Mouse (Mus musculus): Measurements from ENCODE around the gene Cdca8. TPM values are rescaled to one million over a fixed set of nuclear protein-coding genes. Genes with fewer than 3 reads are reported as not detected.
A peak's percentile ranks its signal among the peaks of the same experiment; 100 is the strongest.

Cdca8 gene
- polyA plus RNA-seq, 1 experiment from 2014 or later, result 138 TPM

- H3K27me3 ChIP-seq (replicated peaks; ENCODE audit: control insufficient read depth, insufficient read depth, low read length), result peaks cover 67% of the 10 kb centered on the region
- ATAC-seq (replicated peaks; ENCODE audit: low FRiP score, low TSS enrichment, low read depth), result no peak
- 1% methylated on average over 80 of the region's 83 CpGs for WGBS
- no peaks in the 10 kb centered on the region for H3K9me3 ChIP-seq (ENCODE audit: control insufficient read depth, low read length)
- DNase-seq (ENCODE audit: low spot score), result no peak
- no peaks in the 10 kb centered on the region for H3K36me3 ChIP-seq (ENCODE audit: control insufficient read depth, insufficient read depth, low read length)
- H3K4me3 ChIP-seq (ENCODE audit: low read depth, low read length), result peak overlapping the region; percentile 33
- H3K27ac ChIP-seq (ENCODE audit: low read depth), result no peak overlapping the region
- peak overlapping the region; percentile 62 for H3K4me2 ChIP-seq (ENCODE audit: low read length)
- H3K4me1 ChIP-seq (replicated peaks; ENCODE audit: control insufficient read depth, insufficient read depth, low read length), result no peaks in the 10 kb centered on the region; the same call in 1 of the 2 replicates
- H3K9ac ChIP-seq (ENCODE audit: low read length), result no peak overlapping the region
These were observed 44.3 kb downstream of the Cdca8 start for GRCm38 (mm10) chr4:124894508-124895428.

GRCm38 (mm10) chr4:124893769-124894168, 45.3 kb downstream of the Cdca8 start:
- H3K27me3 ChIP-seq (replicated peaks; ENCODE audit: control insufficient read depth, insufficient read depth, low read length), result peaks cover 75% of the 10 kb centered on the region
- no peak overlapping the region for H3K27ac ChIP-seq (ENCODE audit: low read depth)

GRCm38 (mm10) chr4:124890831-124891230, 48.3 kb downstream of the Cdca8 start:
- H3K27me3 ChIP-seq (replicated peaks; ENCODE audit: control insufficient read depth, insufficient read depth, low read length), result peaks cover 71% of the 10 kb centered on the region
- H3K4me2 ChIP-seq (ENCODE audit: low read length), result no peak overlapping the region
- H3K27ac ChIP-seq (ENCODE audit: low read depth), result no peak overlapping the region
- WGBS, result 69% methylated on average over 5 of the region's 5 CpGs
- no peak overlapping the region for H3K4me3 ChIP-seq (ENCODE audit: low read depth, low read length)
- H3K9ac ChIP-seq (ENCODE audit: low read length), result no peak overlapping the region
- DNase-seq (ENCODE audit: low spot score) (no peak), ATAC-seq (replicated peaks; ENCODE audit: low FRiP score, low TSS enrichment, low read depth) (no peak)
- H3K9me3 ChIP-seq (ENCODE audit: control insufficient read depth, low read length), result no peaks in the 10 kb centered on the region
- no peaks in the 10 kb centered on the region; the same call in 1 of the 2 replicates for H3K4me1 ChIP-seq (replicated peaks; ENCODE audit: control insufficient read depth, insufficient read depth, low read length)
- H3K36me3 ChIP-seq (ENCODE audit: control insufficient read depth, insufficient read depth, low read length), result no peaks in the 10 kb centered on the region

More at GRCm38 (mm10) chr4:124893769-124894168, 45.3 kb downstream of the Cdca8 start:
- H3K9ac ChIP-seq (ENCODE audit: low read length), result no peak overlapping the region
- DNase-seq (ENCODE audit: low spot score) (no peak), ATAC-seq (replicated peaks; ENCODE audit: low FRiP score, low TSS enrichment, low read depth) (no peak)
- 30% methylated on average over 6 of the region's 6 CpGs for WGBS
- H3K9me3 ChIP-seq (ENCODE audit: control insufficient read depth, low read length), result no peaks in the 10 kb centered on the region
- H3K4me2 ChIP-seq (ENCODE audit: low read length), result no peak overlapping the region
- H3K36me3 ChIP-seq (ENCODE audit: control insufficient read depth, insufficient read depth, low read length), result no peaks in the 10 kb centered on the region
- H3K4me1 ChIP-seq (replicated peaks; ENCODE audit: control insufficient read depth, insufficient read depth, low read length), result no peaks in the 10 kb centered on the region; the same call in 1 of the 2 replicates
- no peak overlapping the region for H3K4me3 ChIP-seq (ENCODE audit: low read depth, low read length)

GRCm38 (mm10) chr4:124889935-124890334, 49.2 kb downstream of the Cdca8 start:
- peaks cover 70% of the 10 kb centered on the region for H3K27me3 ChIP-seq (replicated peaks; ENCODE audit: control insufficient read depth, insufficient read depth, low read length)

GRCm38 (mm10) chr4:124888702-124889101, 50.4 kb downstream of the Cdca8 start:
- ATAC-seq (replicated peaks; ENCODE audit: low FRiP score, low TSS enrichment, low read depth), result no peak
- Histone ChIP-seq H3K9me3 (ENCODE audit: control insufficient read depth, low read length) (no peaks in the 10 kb centered on the region), H3K9ac (ENCODE audit: low read length) (no peak overlapping the region), H3K27ac (ENCODE audit: low read depth) (no peak overlapping the region), H3K27me3 (replicated peaks; ENCODE audit: control insufficient read depth, insufficient read depth, low read length) (peaks cover 64% of the 10 kb centered on the region), H3K4me3 (ENCODE audit: low read depth, low read length) (no peak overlapping the region), H3K4me1 (replicated peaks; ENCODE audit: control insufficient read depth, insufficient read depth, low read length) (no peaks in the 10 kb centered on the region), H3K4me2 (ENCODE audit: low read length) (no peak overlapping the region), H3K36me3 (ENCODE audit: control insufficient read depth, insufficient read depth, low read length) (no peaks in the 10 kb centered on the region)
- DNase-seq (ENCODE audit: low spot score), result no peak
- 70% methylated on average over 7 of the region's 7 CpGs for WGBS

More at GRCm38 (mm10) chr4:124889935-124890334, 49.2 kb downstream of the Cdca8 start:
- 84% methylated on average over 2 of the region's 2 CpGs for WGBS
- no peak overlapping the region for H3K4me3 ChIP-seq (ENCODE audit: low read depth, low read length)
- no peaks in the 10 kb centered on the region for H3K36me3 ChIP-seq (ENCODE audit: control insufficient read depth, insufficient read depth, low read length)
- no peak for DNase-seq (ENCODE audit: low spot score)
- H3K4me2 ChIP-seq (ENCODE audit: low read length), result no peak overlapping the region
- no peak for ATAC-seq (replicated peaks; ENCODE audit: low FRiP score, low TSS enrichment, low read depth)
- H3K9ac ChIP-seq (ENCODE audit: low read length), result no peak overlapping the region
- no peaks in the 10 kb centered on the region; the same call in 1 of the 2 replicates for H3K4me1 ChIP-seq (replicated peaks; ENCODE audit: control insufficient read depth, insufficient read depth, low read length)
- H3K9me3 ChIP-seq (ENCODE audit: control insufficient read depth, low read length), result no peaks in the 10 kb centered on the region
- no peak overlapping the region for H3K27ac ChIP-seq (ENCODE audit: low read depth)

- Histone ChIP-seq H3K4me3 (ENCODE audit: low read depth, low read length) (no peak overlapping the region; the same call in 1 of the 2 replicates), H3K27ac (ENCODE audit: low read depth) (no peak overlapping the region), H3K9ac (ENCODE audit: low read length) (no peak overlapping the region), H3K4me1 (replicated peaks; ENCODE audit: control insufficient read depth, insufficient read depth, low read length) (no peaks in the 10 kb centered on the region), H3K9me3 (ENCODE audit: control insufficient read depth, low read length) (no peaks in the 10 kb centered on the region), H3K27me3 (replicated peaks; ENCODE audit: control insufficient read depth, insufficient read depth, low read length) (peaks cover 71% of the 10 kb centered on the region), H3K36me3 (ENCODE audit: control insufficient read depth, insufficient read depth, low read length) (no peaks in the 10 kb centered on the region), H3K4me2 (ENCODE audit: low read length) (peak overlapping the region; percentile 57; the same call in 1 of the 2 replicates)
- peak; percentile 31; the same call in 1 of the 2 replicates for ATAC-seq (replicated peaks; ENCODE audit: low FRiP score, low TSS enrichment, low read depth)
- peak; percentile 84 for DNase-seq (ENCODE audit: low spot score)
- WGBS, result 2% methylated on average over 37 of the region's 37 CpGs
These were observed 56.9 kb downstream of the Cdca8 start for GRCm38 (mm10) chr4:124882151-124882729.

GRCm38 (mm10) chr4:124881341-124881908, 57.7 kb downstream of the Cdca8 start:
- no peak overlapping the region for H3K27ac ChIP-seq (ENCODE audit: low read depth)
- peaks cover 68% of the 10 kb centered on the region for H3K27me3 ChIP-seq (replicated peaks; ENCODE audit: control insufficient read depth, insufficient read depth, low read length)
- no peaks in the 10 kb centered on the region for H3K4me1 ChIP-seq (replicated peaks; ENCODE audit: control insufficient read depth, insufficient read depth, low read length)
- no peaks in the 10 kb centered on the region for H3K9me3 ChIP-seq (ENCODE audit: control insufficient read depth, low read length)
- peak overlapping the region; percentile 26 for H3K4me3 ChIP-seq (ENCODE audit: low read depth, low read length)
- DNase-seq (ENCODE audit: low spot score) (peak; percentile 72), ATAC-seq (replicated peaks; ENCODE audit: low FRiP score, low TSS enrichment, low read depth) (peak; percentile 56)
- no peaks in the 10 kb centered on the region for H3K36me3 ChIP-seq (ENCODE audit: control insufficient read depth, insufficient read depth, low read length)
- H3K9ac ChIP-seq (ENCODE audit: low read length), result no peak overlapping the region
- peak overlapping the region; percentile 57 for H3K4me2 ChIP-seq (ENCODE audit: low read length)
- WGBS, result 1% methylated on average over 37 of the region's 37 CpGs

- peaks cover 59% of the 10 kb centered on the region for H3K27me3 ChIP-seq (replicated peaks; ENCODE audit: control insufficient read depth, insufficient read depth, low read length)
- no peak within 1 kb of the TSS for H3K27ac ChIP-seq (ENCODE audit: low read depth)
- H3K4me2 ChIP-seq (ENCODE audit: low read length), result peak within 1 kb of the TSS; percentile 57
- H3K4me3 ChIP-seq (ENCODE audit: low read depth, low read length), result peak within 1 kb of the TSS; percentile 26
- 5% methylated on average over 11 of the region's 11 CpGs for WGBS
- H3K9ac ChIP-seq (ENCODE audit: low read length), result no peak within 1 kb of the TSS
- no peak for DNase-seq (ENCODE audit: low spot score)
- H3K36me3 ChIP-seq (ENCODE audit: control insufficient read depth, insufficient read depth, low read length), result no peaks in the 10 kb centered on the region
- ATAC-seq (replicated peaks; ENCODE audit: low FRiP score, low TSS enrichment, low read depth), result no peak
- no peaks in the 10 kb centered on the region for H3K4me1 ChIP-seq (replicated peaks; ENCODE audit: control insufficient read depth, insufficient read depth, low read length)
- H3K9me3 ChIP-seq (ENCODE audit: control insufficient read depth, low read length), result no peaks in the 10 kb centered on the region
These were observed 58.5 kb downstream of the Cdca8 start, which contains the start of gene Epha10 for GRCm38 (mm10) chr4:124880599-124880998. Epha10 (plus strand) TSS chr4:124880899.
